Mouse (Mus musculus): ENCODE measurements at regions not wholly inside any gene's neighbourhood (a gene's known extent, or its start where the extent isn't known, plus 50 kb on each side); places are given as distances from the start of the nearest gene placed in this dataset.

GRCm38 (mm10) chr14:86339007-86339406 lies 802.0 kb downstream of the Diaph3 start:
- DNase-seq (ENCODE audit: low spot score) (no peak), ATAC-seq (ENCODE audit: extremely low read depth, insufficient number of reproducible peaks, low FRiP score, poor library complexity, severe bottlenecking) (no peak)
- TF ChIP-seq TAL1 (conservative IDR thresholded peaks at IDR 0.05; ENCODE audit: low read depth, low read length) (no peak), GATA2 (IDR thresholded peaks at IDR 0.05; ENCODE audit: borderline replicate concordance, low read depth, low read length) (no peak), GATA1 (IDR thresholded peaks at IDR 0.05; ENCODE audit: borderline replicate concordance, low read length) (no peak), CTCF (IDR thresholded peaks at IDR 0.05; ENCODE audit: low read depth, low read length) (no peak), POLR2AphosphoS5 (IDR thresholded peaks at IDR 0.05; ENCODE audit: insufficient replicate concordance, low read depth, low read length) (no peak)
- H3K4me3 ChIP-seq (ENCODE audit: low read depth, low read length), result no peak overlapping the region
- H3K4me1 ChIP-seq (ENCODE audit: insufficient read depth, low read depth, low read length), result no peaks in the 10 kb centered on the region
- H3K27me3 ChIP-seq (ENCODE audit: insufficient read depth, low read length), result no peaks in the 10 kb centered on the region
- H3K9me3 ChIP-seq (replicated peaks), result peaks cover 16% of the 10 kb centered on the region
- no peaks in the 10 kb centered on the region for H3K36me3 ChIP-seq (replicated peaks)

GRCm38 (mm10) chr14:86337052-86337451 lies 804.0 kb downstream of the Diaph3 start:
- ATAC-seq (ENCODE audit: extremely low read depth, insufficient number of reproducible peaks, low FRiP score, poor library complexity, severe bottlenecking) (no peak), DNase-seq (ENCODE audit: low spot score) (no peak)
- Histone ChIP-seq H3K4me1 (ENCODE audit: insufficient read depth, low read depth, low read length) (no peaks in the 10 kb centered on the region), H3K36me3 (replicated peaks) (no peaks in the 10 kb centered on the region), H3K9me3 (replicated peaks) (peaks cover 9% of the 10 kb centered on the region), H3K4me3 (ENCODE audit: low read depth, low read length) (no peak overlapping the region), H3K27me3 (ENCODE audit: insufficient read depth, low read length) (no peaks in the 10 kb centered on the region)
- TF ChIP-seq CTCF (IDR thresholded peaks at IDR 0.05; ENCODE audit: low read depth, low read length), result no peak
- TF ChIP-seq GATA2 (IDR thresholded peaks at IDR 0.05; ENCODE audit: borderline replicate concordance, low read depth, low read length), result no peak
- no peak for TF ChIP-seq POLR2AphosphoS5 (IDR thresholded peaks at IDR 0.05; ENCODE audit: insufficient replicate concordance, low read depth, low read length)
- no peak for TF ChIP-seq TAL1 (conservative IDR thresholded peaks at IDR 0.05; ENCODE audit: low read depth, low read length)

GRCm38 (mm10) chr14:86335284-86335683 lies 805.8 kb downstream of the Diaph3 start:
- Histone ChIP-seq H3K36me3 (replicated peaks) (no peaks in the 10 kb centered on the region), H3K27me3 (ENCODE audit: insufficient read depth, low read length) (no peaks in the 10 kb centered on the region), H3K9me3 (replicated peaks) (peaks cover 11% of the 10 kb centered on the region), H3K4me1 (ENCODE audit: insufficient read depth, low read depth, low read length) (no peaks in the 10 kb centered on the region), H3K4me3 (ENCODE audit: low read depth, low read length) (no peak overlapping the region)
- DNase-seq (ENCODE audit: low spot score) (no peak), ATAC-seq (ENCODE audit: extremely low read depth, insufficient number of reproducible peaks, low FRiP score, poor library complexity, severe bottlenecking) (no peak)
- no peak for TF ChIP-seq CTCF (IDR thresholded peaks at IDR 0.05; ENCODE audit: low read depth, low read length)

GRCm38 (mm10) chr14:86329176-86329575 lies 811.9 kb downstream of the Diaph3 start:
- DNase-seq (ENCODE audit: low spot score) (no peak), ATAC-seq (ENCODE audit: extremely low read depth, insufficient number of reproducible peaks, low FRiP score, poor library complexity, severe bottlenecking) (no peak)
- Histone ChIP-seq H3K27me3 (ENCODE audit: insufficient read depth, low read length) (no peaks in the 10 kb centered on the region), H3K4me1 (ENCODE audit: insufficient read depth, low read depth, low read length) (no peaks in the 10 kb centered on the region), H3K4me3 (ENCODE audit: low read depth, low read length) (no peak overlapping the region), H3K9me3 (replicated peaks) (peaks cover 27% of the 10 kb centered on the region), H3K36me3 (replicated peaks) (no peaks in the 10 kb centered on the region)
- TF ChIP-seq TAL1 (conservative IDR thresholded peaks at IDR 0.05; ENCODE audit: low read depth, low read length) (no peak), GATA2 (IDR thresholded peaks at IDR 0.05; ENCODE audit: borderline replicate concordance, low read depth, low read length) (no peak), POLR2AphosphoS5 (IDR thresholded peaks at IDR 0.05; ENCODE audit: insufficient replicate concordance, low read depth, low read length) (no peak), GATA1 (IDR thresholded peaks at IDR 0.05; ENCODE audit: borderline replicate concordance, low read length) (no peak), CTCF (IDR thresholded peaks at IDR 0.05; ENCODE audit: low read depth, low read length) (no peak)

- Histone ChIP-seq H3K27me3 (ENCODE audit: insufficient read depth, low read length) (no peaks in the 10 kb centered on the region), H3K4me3 (ENCODE audit: low read depth, low read length) (no peak overlapping the region), H3K9me3 (replicated peaks) (peaks cover 25% of the 10 kb centered on the region), H3K36me3 (replicated peaks) (no peaks in the 10 kb centered on the region), H3K4me1 (ENCODE audit: insufficient read depth, low read depth, low read length) (no peaks in the 10 kb centered on the region)
- TF ChIP-seq CTCF (IDR thresholded peaks at IDR 0.05; ENCODE audit: low read depth, low read length) (no peak), POLR2AphosphoS5 (IDR thresholded peaks at IDR 0.05; ENCODE audit: insufficient replicate concordance, low read depth, low read length) (no peak), GATA2 (IDR thresholded peaks at IDR 0.05; ENCODE audit: borderline replicate concordance, low read depth, low read length) (no peak), GATA1 (IDR thresholded peaks at IDR 0.05; ENCODE audit: borderline replicate concordance, low read length) (no peak), TAL1 (conservative IDR thresholded peaks at IDR 0.05; ENCODE audit: low read depth, low read length) (no peak)
- no peak for DNase-seq (ENCODE audit: low spot score)
- ATAC-seq (ENCODE audit: extremely low read depth, insufficient number of reproducible peaks, low FRiP score, poor library complexity, severe bottlenecking), result no peak
Measured at GRCm38 (mm10) chr14:86327646-86328045, 813.4 kb downstream of the Diaph3 start.

- DNase-seq (ENCODE audit: low spot score), result no peak
- H3K27me3 ChIP-seq (ENCODE audit: insufficient read depth, low read length), result no peaks in the 10 kb centered on the region
- no peaks in the 10 kb centered on the region for H3K36me3 ChIP-seq (replicated peaks)
- H3K4me3 ChIP-seq (ENCODE audit: low read depth, low read length), result no peak overlapping the region
- no peaks in the 10 kb centered on the region for H3K4me1 ChIP-seq (ENCODE audit: insufficient read depth, low read depth, low read length)
- peaks cover 19% of the 10 kb centered on the region for H3K9me3 ChIP-seq (replicated peaks)
- TF ChIP-seq TAL1 (conservative IDR thresholded peaks at IDR 0.05; ENCODE audit: low read depth, low read length), result no peak
- TF ChIP-seq GATA1 (IDR thresholded peaks at IDR 0.05; ENCODE audit: borderline replicate concordance, low read length), result no peak
- no peak for TF ChIP-seq POLR2AphosphoS5 (IDR thresholded peaks at IDR 0.05; ENCODE audit: insufficient replicate concordance, low read depth, low read length)
- no peak for TF ChIP-seq CTCF (IDR thresholded peaks at IDR 0.05; ENCODE audit: low read depth, low read length)
- no peak for TF ChIP-seq GATA2 (IDR thresholded peaks at IDR 0.05; ENCODE audit: borderline replicate concordance, low read depth, low read length)
- ATAC-seq (ENCODE audit: extremely low read depth, insufficient number of reproducible peaks, low FRiP score, poor library complexity, severe bottlenecking), result no peak
Measured at GRCm38 (mm10) chr14:86322365-86322764, 818.7 kb downstream of the Diaph3 start.

GRCm38 (mm10) chr14:86315974-86316373 lies 825.1 kb downstream of the Diaph3 start:
- no peak for DNase-seq (ENCODE audit: low spot score)
- H3K4me3 ChIP-seq (ENCODE audit: low read depth, low read length), result no peak overlapping the region
- no peaks in the 10 kb centered on the region for H3K4me1 ChIP-seq (ENCODE audit: insufficient read depth, low read depth, low read length)
- no peaks in the 10 kb centered on the region for H3K36me3 ChIP-seq (replicated peaks)
- no peak for ATAC-seq (ENCODE audit: extremely low read depth, insufficient number of reproducible peaks, low FRiP score, poor library complexity, severe bottlenecking)
- no peaks in the 10 kb centered on the region for H3K27me3 ChIP-seq (ENCODE audit: insufficient read depth, low read length)
- TF ChIP-seq GATA2 (IDR thresholded peaks at IDR 0.05; ENCODE audit: borderline replicate concordance, low read depth, low read length) (no peak), GATA1 (IDR thresholded peaks at IDR 0.05; ENCODE audit: borderline replicate concordance, low read length) (no peak), TAL1 (conservative IDR thresholded peaks at IDR 0.05; ENCODE audit: low read depth, low read length) (no peak), POLR2AphosphoS5 (IDR thresholded peaks at IDR 0.05; ENCODE audit: insufficient replicate concordance, low read depth, low read length) (no peak), CTCF (IDR thresholded peaks at IDR 0.05; ENCODE audit: low read depth, low read length) (no peak)
- peaks cover 4% of the 10 kb centered on the region; the same call in 1 of the 2 replicates for H3K9me3 ChIP-seq (replicated peaks)
